Mouse (Mus musculus) right cerebral cortex, postnatal 10 days (tissue): ENCODE results near the gene Gal3st1.
"Not testable (repeated sequence)": the region's sequence is repeated elsewhere in the genome, so short reads cannot be mapped to it uniquely, and the experiment has no call there.

Source experiments
- DNase-seq, 2 experiments: peaks; one replicate each; pipeline ENCODE4 v3.0.0; 2021; ENCODE audit warnings: low spot score in 2 of 2

The Gal3st1 gene

DNA sequence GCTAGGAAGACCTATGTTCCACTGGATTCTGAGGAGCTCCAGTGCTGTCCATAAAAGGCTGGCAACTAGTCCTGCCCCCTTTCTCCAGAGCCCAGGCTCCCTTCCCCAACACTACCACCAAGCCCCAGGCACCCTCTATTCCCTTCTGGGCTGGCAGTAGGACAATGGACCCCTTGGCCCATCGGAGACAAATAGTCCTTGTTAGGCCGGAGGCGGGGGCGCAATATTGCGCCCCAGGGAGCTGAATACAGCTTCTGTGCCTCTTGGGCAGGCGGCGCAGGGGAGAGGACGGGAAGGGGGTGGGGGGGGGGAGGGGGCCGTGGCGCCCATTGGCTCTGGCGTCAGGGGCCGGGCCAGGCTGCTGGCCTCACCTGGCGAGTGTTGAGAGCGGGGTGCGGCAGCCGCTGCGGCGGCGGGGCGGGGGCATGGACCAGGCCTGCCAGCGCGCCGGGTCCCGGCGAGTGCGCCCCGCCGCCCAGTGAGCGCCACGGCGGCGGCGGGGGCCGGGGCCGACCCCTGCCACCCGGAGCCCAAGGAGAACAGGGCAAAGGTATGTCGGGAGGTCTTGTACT is at the start of gene Gal3st1:
Gal3st1 (plus strand) TSS at position 346 of the 572 bp plus-strand sequence.
- peak; percentile 49 to 55 for DNase-seq

GRCm38 (mm10) chr11:3933756-3934285 is 49.6 kb upstream of the Gal3st1 start:
- peak in 1 of 2 experiments; percentile 15 for DNase-seq

- DNase-seq = peak in 1 of 2 experiments; percentile 13
Observed at GRCm38 (mm10) chr11:3935135-3935534, 48.3 kb upstream of the Gal3st1 start.

GRCm38 (mm10) chr11:3936318-3936717 is 47.1 kb upstream of the Gal3st1 start:
- DNase-seq = peak in 1 of 2 experiments; percentile 14

- peak in 1 of 2 experiments; percentile 13 for DNase-seq
Observed at GRCm38 (mm10) chr11:3937321-3937874, 46.0 kb upstream of the Gal3st1 start.

DNA sequence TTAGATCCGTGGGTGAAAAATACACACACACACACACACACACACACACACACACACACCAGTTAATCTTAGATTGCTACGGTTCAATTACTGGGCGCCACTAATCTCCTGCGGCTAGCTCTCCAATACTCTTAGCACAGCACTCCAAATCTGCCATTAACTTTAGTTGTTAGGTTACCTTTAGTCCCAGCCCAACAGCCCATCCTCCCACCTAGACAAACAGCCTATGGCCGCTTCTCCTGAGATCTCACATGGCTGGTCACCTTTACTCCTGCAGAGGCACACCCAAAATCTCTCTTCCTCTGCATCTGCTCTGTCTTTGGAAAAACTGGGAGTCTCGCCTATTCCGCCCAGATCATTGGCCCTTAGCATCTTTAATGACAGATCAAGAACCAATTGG is 42.1 kb upstream of the Gal3st1 start:
- DNase-seq = peak in 1 of 2 experiments; percentile 2

DNA sequence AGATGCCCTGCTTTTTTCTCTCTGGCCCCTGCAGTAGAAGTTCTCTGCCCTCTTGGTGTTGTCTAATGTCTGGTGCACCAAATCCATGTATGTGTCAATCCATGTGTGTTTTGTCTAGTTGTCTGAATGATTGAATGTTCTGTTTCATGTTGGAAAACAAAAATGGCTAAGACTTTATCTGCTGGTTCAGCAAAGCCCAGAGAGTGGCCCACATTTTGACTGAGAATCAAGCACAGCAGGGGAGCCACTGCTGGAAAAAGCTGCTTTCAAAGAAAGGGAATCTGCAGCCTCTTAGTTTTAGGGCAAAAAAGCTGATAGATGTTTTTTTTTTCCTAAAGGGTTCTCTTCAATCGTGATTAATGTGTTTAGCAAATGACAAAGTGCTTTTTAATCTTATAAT is 37.0 kb upstream of the Gal3st1 start:
- DNase-seq = peak in 1 of 2 experiments; percentile 2

GRCm38 (mm10) chr11:3954876-3955275 is 28.6 kb upstream of the Gal3st1 start:
- DNase-seq = not testable (repeated sequence)

DNA sequence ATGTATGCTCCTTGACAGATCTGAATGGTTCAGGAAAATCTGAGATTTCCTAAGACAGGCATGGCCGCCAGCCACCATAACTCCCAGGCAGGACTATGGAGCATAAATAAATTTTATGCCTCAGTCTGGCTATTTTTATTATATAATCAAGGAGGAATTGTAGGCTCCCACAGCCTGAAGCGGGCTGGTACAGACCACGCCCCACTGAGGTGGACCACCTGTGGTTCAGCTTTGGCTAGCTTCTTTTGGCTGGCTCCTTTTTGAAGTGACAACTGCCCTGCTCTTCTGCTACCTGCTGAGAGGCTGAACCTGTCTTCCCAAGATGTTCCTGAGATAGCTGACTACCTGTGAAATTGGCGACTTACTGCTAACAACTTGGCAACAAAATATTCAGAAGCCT is 28.1 kb upstream of the Gal3st1 start:
- peak in 1 of 2 experiments; percentile 7 for DNase-seq

GRCm38 (mm10) chr11:3960901-3961300 is 22.5 kb upstream of the Gal3st1 start:
- no peak for DNase-seq

- peak in 1 of 2 experiments; percentile 11 for DNase-seq
Observed at GRCm38 (mm10) chr11:3961761-3962160, 21.7 kb upstream of the Gal3st1 start.

DNA sequence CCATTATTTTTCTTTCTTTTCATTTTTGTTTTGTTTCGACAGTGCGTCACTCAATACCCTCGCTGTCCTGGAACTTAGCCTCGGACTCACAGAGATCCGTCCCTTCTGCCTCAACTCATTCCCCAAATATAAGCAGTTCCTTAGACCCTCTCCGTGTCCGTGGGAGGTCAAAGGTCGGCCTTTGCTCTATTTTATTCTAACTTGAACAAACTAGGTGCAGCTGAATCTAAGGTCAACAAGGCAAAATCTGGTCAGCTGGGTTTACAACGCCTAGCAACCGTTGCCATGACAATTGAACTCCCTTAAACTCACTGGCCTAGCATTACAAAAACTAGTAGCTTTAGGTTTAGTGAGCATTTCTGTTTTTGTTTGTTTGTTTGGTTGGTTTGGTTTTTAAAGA is 20.3 kb upstream of the Gal3st1 start:
- peak in 1 of 2 experiments; percentile 47 for DNase-seq

DNA sequence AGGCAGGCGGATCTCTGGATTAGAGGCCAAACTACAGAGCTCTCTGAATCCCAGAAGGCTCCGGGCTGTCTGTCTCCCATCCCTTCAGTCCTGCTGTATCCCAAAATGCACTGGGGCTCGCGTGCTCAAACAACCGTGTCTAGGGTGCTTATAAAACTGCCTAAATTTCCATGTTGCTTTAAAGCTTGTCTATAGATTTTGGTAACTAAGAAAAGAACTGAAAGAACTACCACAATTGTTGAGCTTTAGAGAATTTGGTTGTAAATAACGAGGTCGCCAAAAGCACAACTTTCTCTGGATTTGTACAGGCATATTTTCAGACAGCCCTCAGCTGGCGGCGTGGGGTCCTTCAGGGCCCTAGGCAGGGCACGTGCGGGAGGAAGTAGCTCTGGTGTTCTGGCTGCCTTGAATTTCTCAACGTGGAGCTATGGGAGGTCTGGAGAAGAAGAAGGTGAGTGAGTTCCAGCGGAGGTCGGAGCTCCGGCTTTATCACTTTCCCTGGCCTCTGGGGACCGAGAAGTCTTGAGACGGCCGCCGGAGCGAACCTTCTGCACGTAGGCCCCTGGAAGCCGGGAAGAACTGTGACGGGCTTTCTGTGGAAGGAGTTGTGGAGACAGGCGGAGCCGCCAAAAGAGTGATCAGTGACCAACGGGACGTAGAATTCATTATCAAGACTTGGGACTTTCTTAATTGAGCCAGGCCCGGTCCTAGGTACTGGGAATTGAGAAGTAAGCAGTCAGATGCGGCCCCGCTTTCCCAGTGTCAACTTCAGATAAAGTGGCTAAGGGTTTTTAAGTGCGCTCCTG is 19.6 kb upstream of the Gal3st1 start, which contains the start of gene Pes1:
Pes1 (plus strand) TSS at position 366 of the 806 bp plus-strand sequence.
- peak; percentile 83 to 84 for DNase-seq

- peak in 1 of 2 experiments; percentile 17 for DNase-seq
Observed at GRCm38 (mm10) chr11:3964416-3965172, 18.8 kb upstream of the Gal3st1 start.

- DNase-seq = peak; percentile 31 to 42
Observed at GRCm38 (mm10) chr11:3969837-3970236, 13.6 kb upstream of the Gal3st1 start.

GRCm38 (mm10) chr11:3970361-3970760 is 13.1 kb upstream of the Gal3st1 start:
- no peak for DNase-seq

DNA sequence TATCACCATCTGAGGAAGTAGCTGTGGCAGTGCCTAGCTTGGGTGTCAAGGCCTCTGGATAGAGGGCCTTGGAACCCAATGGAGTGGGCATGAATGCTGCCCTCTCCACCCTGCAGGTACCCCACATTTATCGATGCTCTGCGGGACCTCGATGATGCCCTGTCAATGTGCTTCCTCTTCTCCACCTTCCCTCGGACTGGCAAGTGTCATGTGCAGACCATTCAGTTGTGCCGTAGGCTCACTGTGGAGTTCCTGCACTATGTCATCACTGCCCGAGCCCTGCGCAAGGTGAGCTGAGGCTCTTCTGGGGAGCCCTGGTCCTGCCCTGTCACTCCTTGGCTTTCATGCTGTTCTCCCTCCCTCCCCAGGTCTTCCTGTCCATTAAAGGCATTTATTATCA is 10.4 kb upstream of the Gal3st1 start:
- DNase-seq = peak in 1 of 2 experiments; percentile 15

DNA sequence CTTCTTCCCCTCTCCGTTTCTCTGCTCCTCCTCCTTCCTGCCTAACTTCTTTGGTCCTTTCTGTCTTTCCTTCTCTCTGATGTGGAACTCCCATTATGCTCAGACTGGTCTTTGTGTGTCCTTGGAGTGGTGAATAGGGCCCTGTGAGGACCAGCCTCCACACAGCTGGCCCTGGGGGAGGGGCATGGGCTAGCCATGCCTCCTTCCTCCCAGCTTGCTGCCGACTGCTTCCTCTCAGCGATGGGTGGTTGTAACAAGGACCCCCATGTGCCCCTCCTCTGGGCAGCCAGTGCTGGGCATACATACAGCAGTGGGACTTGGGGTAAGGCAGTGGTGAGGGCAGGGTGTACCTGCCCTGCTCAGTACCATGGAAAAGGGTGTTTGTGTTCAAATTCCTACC is 9.1 kb upstream of the Gal3st1 start:
- DNase-seq = peak; percentile 51 to 60

DNA sequence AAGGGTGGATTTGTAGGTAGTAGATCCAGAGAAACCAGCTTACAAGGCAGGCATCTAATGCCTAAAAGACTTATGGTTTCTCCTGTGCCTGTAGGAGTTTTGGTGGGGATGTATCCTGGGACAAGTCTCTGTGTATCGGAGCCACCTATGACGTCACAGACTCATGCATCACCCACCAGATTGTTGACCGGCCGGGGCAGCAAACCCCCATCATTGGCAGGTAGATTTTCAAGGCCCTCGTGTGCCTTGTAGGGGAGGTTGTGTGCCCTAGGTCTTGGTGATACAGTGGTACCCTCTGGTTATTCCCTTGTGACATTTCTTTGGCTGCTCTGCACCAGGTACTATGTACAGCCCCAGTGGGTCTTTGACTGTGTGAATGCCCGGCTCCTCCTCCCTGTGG is 6.8 kb upstream of the Gal3st1 start, which contains the start of gene 4930556J24Rik:
4930556J24Rik (minus strand) TSS at position 101 of the 400 bp plus-strand sequence.
- no peak for DNase-seq

GRCm38 (mm10) chr11:3978421-3978820 is 5.0 kb upstream of the Gal3st1 start:
- no peak for DNase-seq

GRCm38 (mm10) chr11:3981536-3981935 is 1.9 kb upstream of the Gal3st1 start:
- DNase-seq = no peak
